Mouse (Mus musculus): ENCODE data around the gene Oas1c. TPM values are rescaled to one million over a fixed set of nuclear protein-coding genes. Genes with fewer than 3 reads are reported as not detected.

Gene Oas1c
- total and polyA plus RNA-seq, 3 experiments = 1.6 to 3.6 (median 3.6) TPM

DNA sequence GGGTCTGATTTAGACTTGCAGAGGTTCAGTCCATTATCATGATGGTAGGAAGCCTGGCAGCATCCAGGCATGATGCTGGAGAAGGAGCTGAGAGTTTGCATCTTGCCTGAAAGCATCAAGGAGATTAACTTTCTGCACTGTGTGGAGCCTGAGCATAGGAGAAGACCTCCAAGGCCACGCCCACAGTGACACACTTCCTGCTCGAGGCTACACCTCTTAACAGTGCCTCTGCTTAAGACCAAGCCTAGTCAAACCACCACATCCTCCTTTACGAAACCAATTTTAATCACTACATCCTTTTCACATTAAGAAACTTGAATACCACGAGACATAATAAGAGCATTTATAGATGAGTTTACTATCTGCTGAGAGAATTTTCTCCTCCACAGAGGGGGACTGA lies 18.7 kb upstream of the Oas1c start:
- H3K4me3 ChIP-seq (replicated peaks in 1 of 3; ENCODE audit: low read depth in 2 of 3, low read length in 2 of 3, poor library complexity in 1 of 3) = no peak overlapping the region
- DNase-seq (ENCODE audit: extremely low read depth) = peak; percentile 34
- H3K27ac ChIP-seq (ENCODE audit: insufficient read depth, low read depth) = no peak overlapping the region
- no peaks in the 10 kb centered on the region for H3K9me3 ChIP-seq (replicated peaks; ENCODE audit: low read length)
- H3K4me1 ChIP-seq (ENCODE audit: control insufficient read depth in 1 of 2, insufficient read depth in 2 of 2) = 0 out of 4 replicates have a peak, but pooled peaks cover 0 to 3% of the 10 kb centered on the region in 2 experiments
- in situ Hi-C loops (cut with MboI; ENCODE audit: low pct_ligation_motif_present, low pct_unique_long_range_greater_than_20kb, low sequenced_read_pairs) = no loop called here
- dilution Hi-C loops (cut with MboI; ENCODE audit: extremely low pct_ligation_motif_present, extremely low pct_unique_long_range_greater_than_20kb, low sequenced_read_pairs) = no loop called here
- TF ChIP-seq NRF1 (IDR thresholded peaks at IDR 0.05; ENCODE audit: low read depth, low read length) (no peak), HCFC1 (IDR thresholded peaks at IDR 0.05; ENCODE audit: low read depth, low read length) (no peak), PAX5 (IDR thresholded peaks at IDR 0.05; ENCODE audit: low read length) (no peak), MXI1 (IDR thresholded peaks at IDR 0.05; ENCODE audit: low read depth, low read length) (no peak), MAZ (IDR thresholded peaks at IDR 0.05; ENCODE audit: low read depth, low read length) (no peak), SIN3A (IDR thresholded peaks at IDR 0.05; ENCODE audit: low read length) (no peak), ETS1 (conservative IDR thresholded peaks at IDR 0.05; ENCODE audit: low read depth, low read length) (no peak), IRF4 (IDR thresholded peaks at IDR 0.05; ENCODE audit: low read depth, low read length) (no peak), ZNF384 (IDR thresholded peaks at IDR 0.05; ENCODE audit: low read depth, low read length) (no peak), ZKSCAN1 (IDR thresholded peaks at IDR 0.05; ENCODE audit: borderline replicate concordance, low read depth, low read length) (no peak)
- no peaks in the 10 kb centered on the region for H3K36me3 ChIP-seq (replicated peaks in 1 of 2; ENCODE audit: control insufficient read depth in 1 of 2, insufficient read depth in 1 of 2, low read length in 1 of 2)
- H3K27me3 ChIP-seq (replicated peaks) = peaks cover 23% of the 10 kb centered on the region
- H3K9ac ChIP-seq (ENCODE audit: insufficient read depth, low read depth) = no peak overlapping the region
- no peaks in the 10 kb centered on the region for H3K79me2 ChIP-seq (replicated peaks; ENCODE audit: control insufficient read depth, extremely low read depth, insufficient read depth, poor library complexity, severe bottlenecking)
- no peak overlapping the region for H3K4me2 ChIP-seq (ENCODE audit: insufficient read depth, low read depth, poor library complexity, severe bottlenecking)

- peaks cover 0 to 19% of the 10 kb centered on the region in 2 experiments; a peak in 2 of 4 replicates for H3K4me1 ChIP-seq (ENCODE audit: control insufficient read depth in 1 of 2, insufficient read depth in 2 of 2)
- H3K27ac ChIP-seq (ENCODE audit: insufficient read depth, low read depth) = no peak overlapping the region
- H3K79me2 ChIP-seq (replicated peaks; ENCODE audit: control insufficient read depth, extremely low read depth, insufficient read depth, poor library complexity, severe bottlenecking) = no peaks in the 10 kb centered on the region
- dilution Hi-C loops (cut with MboI; ENCODE audit: extremely low pct_ligation_motif_present, extremely low pct_unique_long_range_greater_than_20kb, low sequenced_read_pairs) = no loop called here
- H3K9me3 ChIP-seq (replicated peaks; ENCODE audit: low read length) = peaks cover 2% of the 10 kb centered on the region
- peak; percentile 41 for DNase-seq (ENCODE audit: extremely low read depth)
- in situ Hi-C loops (cut with MboI; ENCODE audit: low pct_ligation_motif_present, low pct_unique_long_range_greater_than_20kb, low sequenced_read_pairs) = no loop called here
- peaks cover 3 to 79% of the 10 kb centered on the region in 2 experiments for H3K36me3 ChIP-seq (replicated peaks in 1 of 2; ENCODE audit: control insufficient read depth in 1 of 2, insufficient read depth in 1 of 2, low read length in 1 of 2)
- H3K9ac ChIP-seq (ENCODE audit: insufficient read depth, low read depth) = no peak overlapping the region
- no peaks in the 10 kb centered on the region for H3K27me3 ChIP-seq (replicated peaks)
- H3K4me2 ChIP-seq (ENCODE audit: insufficient read depth, low read depth, poor library complexity, severe bottlenecking) = no peak overlapping the region
- TF ChIP-seq TCF12 (IDR thresholded peaks at IDR 0.05; ENCODE audit: low read depth, low read length) = peak; percentile 65; the same call in 1 of the 2 replicates
- TF ChIP-seq GABPA (IDR thresholded peaks at IDR 0.05; ENCODE audit: insufficient replicate concordance, low read depth, low read length) = no peak
- TF ChIP-seq IRF4 (IDR thresholded peaks at IDR 0.05; ENCODE audit: low read depth, low read length) = peak; percentile 17; the same call in 1 of the 2 replicates
- 0 out of 2 replicates have a peak, but pooled peaks have one; percentile 23 for TF ChIP-seq ETS1 (conservative IDR thresholded peaks at IDR 0.05; ENCODE audit: low read depth, low read length)
- peak; percentile 60; the same call in 1 of the 2 replicates for TF ChIP-seq EP300 (IDR thresholded peaks at IDR 0.05; ENCODE audit: low read length)
- no peak for TF ChIP-seq BHLHE40 (IDR thresholded peaks at IDR 0.05; ENCODE audit: low read depth, low read length)
- TF ChIP-seq PAX5 (IDR thresholded peaks at IDR 0.05; ENCODE audit: low read length) = no peak
- TF ChIP-seq RCOR1 (conservative IDR thresholded peaks at IDR 0.05; ENCODE audit: low read depth, low read length) = peak; percentile 81; the same call in 1 of the 2 replicates
- H3K4me3 ChIP-seq (replicated peaks in 1 of 3; ENCODE audit: low read depth in 2 of 3, low read length in 2 of 3, poor library complexity in 1 of 3) = no peak overlapping the region
Measured at GRCm38 (mm10) chr5:120818999-120819398, 6.7 kb upstream of the Oas1c start.
